Mouse (Mus musculus): ENCODE measurements around the gene Wnt8b. TPM values are rescaled to one million over a fixed set of nuclear protein-coding genes. Genes with fewer than 3 reads are reported as not detected.

The Wnt8b gene
- polyA plus RNA-seq, 1 experiment from 2014 or later, result 2.6 TPM

DNA sequence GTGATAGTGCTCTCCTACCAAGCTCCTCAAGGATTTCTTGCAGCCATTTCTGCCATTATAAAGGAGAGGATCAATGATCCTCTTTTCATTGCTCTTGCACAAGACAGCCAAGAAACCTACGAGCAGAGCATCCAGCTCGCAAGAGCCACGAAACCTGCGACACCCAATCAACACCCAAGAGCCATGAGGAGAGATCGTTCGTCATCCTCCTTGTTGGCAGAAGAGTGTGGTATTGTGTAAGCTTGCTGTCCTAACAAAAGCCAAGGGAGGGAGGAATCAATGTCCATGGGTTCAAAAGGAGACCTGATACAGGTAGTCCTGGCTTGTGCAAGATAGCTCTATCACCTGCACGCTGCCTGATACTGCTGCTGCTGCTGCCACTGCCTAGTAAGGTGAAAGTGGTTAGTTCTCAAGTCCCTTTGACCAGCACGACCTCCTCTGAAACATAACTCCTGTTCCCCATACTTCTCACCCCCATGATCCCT is 49.5 kb downstream of the Wnt8b start:
- Histone ChIP-seq H3K27ac (no peak overlapping the region), H3K9me3 (replicated peaks) (peaks cover 11% of the 10 kb centered on the region; the same call in 1 of the 2 replicates), H3K4me3 (replicated peaks) (no peak overlapping the region), H3K4me1 (peaks cover 8% of the 10 kb centered on the region), H3K27me3 (peaks cover 20% of the 10 kb centered on the region), H3K9ac (no peak overlapping the region), H3K36me3 (peaks cover 2% of the 10 kb centered on the region), H3K4me2 (no peak overlapping the region)
- ATAC-seq (replicated peaks; ENCODE audit: low FRiP score), result no peak
- 86% methylated on average over 8 of the region's 8 CpGs for WGBS

DNA sequence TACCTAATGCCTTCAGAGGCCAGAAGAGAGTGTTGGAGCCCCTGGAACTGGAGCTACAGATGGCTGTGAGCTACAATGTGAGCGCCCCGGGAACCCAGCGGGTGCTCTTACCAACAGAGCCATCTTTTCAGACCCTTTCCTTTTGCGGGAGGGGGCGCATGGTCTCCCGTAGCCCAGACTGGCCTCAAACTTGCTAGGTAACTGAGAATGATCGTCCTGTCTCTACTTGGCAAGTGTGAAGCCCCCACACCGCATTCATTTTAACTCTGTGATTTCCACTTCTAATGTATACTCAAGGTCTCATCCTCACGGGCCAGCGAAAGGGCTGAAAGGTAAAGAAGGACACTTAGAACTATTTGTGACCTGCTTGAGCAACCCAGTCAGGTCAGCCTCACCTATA is 51.1 kb downstream of the Wnt8b start:
- WGBS, result 70% methylated on average over 10 of the region's 10 CpGs
- ATAC-seq (replicated peaks; ENCODE audit: low FRiP score), result no peak
- H3K9me3 ChIP-seq (replicated peaks), result peaks cover 11% of the 10 kb centered on the region; the same call in 1 of the 2 replicates
- no peak overlapping the region for H3K9ac ChIP-seq
- no peak overlapping the region for H3K27ac ChIP-seq
- H3K4me2 ChIP-seq, result 0 out of 2 replicates have a peak overlapping the region, but pooled peaks have one; percentile 91
- H3K4me1 ChIP-seq, result peaks cover 8% of the 10 kb centered on the region
- no peak overlapping the region for H3K4me3 ChIP-seq (replicated peaks)
- peaks cover 19% of the 10 kb centered on the region for H3K36me3 ChIP-seq
- peaks cover 20% of the 10 kb centered on the region for H3K27me3 ChIP-seq

DNA sequence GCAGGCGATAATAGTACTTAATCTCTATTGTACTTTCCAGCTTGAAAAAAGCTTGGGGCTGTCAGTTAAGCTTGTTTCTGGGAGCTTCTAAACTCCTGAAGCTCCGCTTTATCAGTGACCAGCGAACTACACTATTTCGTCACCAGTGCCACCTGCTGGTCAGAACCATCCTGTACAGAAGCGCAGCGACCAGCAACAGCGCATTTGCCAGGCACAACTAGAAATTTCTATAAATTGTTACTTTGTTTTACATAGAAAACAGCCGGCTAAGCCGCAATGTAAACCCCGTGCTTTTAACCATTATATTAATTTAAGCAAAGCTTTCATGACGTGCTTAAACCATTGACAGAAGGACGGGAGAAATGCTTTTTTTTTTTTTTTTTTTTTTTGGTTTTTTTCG is 51.5 kb downstream of the Wnt8b start:
- H3K27ac ChIP-seq, result no peak overlapping the region
- peaks cover 11% of the 10 kb centered on the region; the same call in 1 of the 2 replicates for H3K9me3 ChIP-seq (replicated peaks)
- ATAC-seq (replicated peaks; ENCODE audit: low FRiP score), result no peak
- H3K36me3 ChIP-seq, result peaks cover 23% of the 10 kb centered on the region
- H3K27me3 ChIP-seq, result peaks cover 20% of the 10 kb centered on the region
- no peak overlapping the region for H3K9ac ChIP-seq
- peak overlapping the region; percentile 91 for H3K4me2 ChIP-seq
- H3K4me3 ChIP-seq (replicated peaks), result peak overlapping the region; percentile 57
- whole genome bisulfite sequencing, result 2% methylated on average over 13 of the region's 13 CpGs
- peaks cover 8% of the 10 kb centered on the region for H3K4me1 ChIP-seq

DNA sequence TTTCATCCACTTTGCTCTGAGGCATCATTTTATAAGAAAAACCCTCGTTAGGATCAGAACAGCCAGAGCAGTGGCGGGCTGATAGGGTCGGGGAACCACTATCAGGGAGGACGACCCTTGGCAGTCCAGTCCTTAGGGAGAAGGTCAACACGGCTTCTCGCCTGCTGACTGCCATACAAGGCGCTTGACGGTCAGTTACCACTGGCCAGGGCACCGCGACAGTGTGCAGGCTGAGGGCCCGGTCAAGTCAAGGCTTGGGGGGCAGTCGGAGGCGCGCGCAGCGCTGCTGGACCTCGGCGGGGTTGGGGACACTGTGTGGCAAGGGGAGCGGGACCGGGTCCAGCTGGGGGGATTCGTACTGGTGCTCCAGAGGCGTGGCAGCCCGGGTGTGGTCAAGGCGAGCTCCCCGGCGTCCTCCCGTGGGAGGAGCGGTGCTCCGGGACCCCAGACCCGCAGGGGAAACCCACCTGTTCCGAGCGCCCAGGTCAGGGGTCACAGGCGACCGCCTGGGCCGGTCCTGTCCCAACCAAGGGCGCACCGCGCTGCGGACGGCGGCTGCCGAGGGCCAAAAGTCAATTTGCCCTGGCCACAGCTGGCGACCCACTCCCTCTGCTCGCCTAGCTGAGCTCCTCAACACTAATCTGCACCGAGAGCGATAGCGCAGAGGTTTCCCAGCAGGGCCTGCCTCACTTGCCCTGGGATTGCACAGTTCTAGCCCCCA is 52.2 kb downstream of the Wnt8b start, which contains the start of gene Sec31b:
Gene Sec31b, minus strand, starts transcription at position 544 of the 721 bp plus-strand sequence.
- Histone ChIP-seq H3K36me3 (peaks cover 30% of the 10 kb centered on the region), H3K4me2 (peak within 1 kb of the TSS; percentile 91), H3K27ac (no peak within 1 kb of the TSS), H3K4me3 (replicated peaks) (peak within 1 kb of the TSS; percentile 57), H3K9me3 (replicated peaks) (peaks cover 7% of the 10 kb centered on the region; the same call in 1 of the 2 replicates), H3K27me3 (peaks cover 20% of the 10 kb centered on the region), H3K4me1 (peaks cover 13% of the 10 kb centered on the region), H3K9ac (peak within 1 kb of the TSS; percentile 54)
- ATAC-seq (replicated peaks; ENCODE audit: low FRiP score), result peak; percentile 66
- WGBS, result under 1% methylated on average over 47 of the region's 47 CpGs

DNA sequence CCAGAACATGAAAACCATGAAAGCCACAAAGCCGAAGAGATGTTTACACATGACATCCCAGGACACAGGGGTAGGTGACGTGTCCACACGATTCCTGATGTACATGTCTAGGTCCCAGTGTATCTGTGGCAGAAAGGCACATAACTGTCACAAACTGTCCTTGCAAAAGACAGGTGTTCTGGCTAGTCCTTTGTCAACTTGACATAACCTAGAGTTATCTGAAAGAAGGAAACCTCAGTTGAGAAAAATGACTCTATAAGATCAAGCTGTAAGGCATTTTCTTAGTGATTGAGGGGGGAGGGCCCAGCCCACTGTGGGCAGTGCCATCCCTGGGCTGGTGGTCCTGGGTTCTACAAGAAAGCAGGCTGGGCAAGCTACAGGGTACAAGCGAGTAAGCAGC is 59.5 kb downstream of the Wnt8b start, which contains the start of gene Gm20538:
Gene Gm20538, minus strand, starts transcription at position 101 of the 400 bp plus-strand sequence.
- H3K27me3 ChIP-seq, result 0 out of 2 replicates have a peak, but pooled peaks cover 1% of the 10 kb centered on the region
- WGBS, result 94% methylated on average over 4 of the region's 4 CpGs
- H3K9ac ChIP-seq, result no peak within 1 kb of the TSS
- H3K9me3 ChIP-seq (replicated peaks), result no peaks in the 10 kb centered on the region
- peaks cover 59% of the 10 kb centered on the region for H3K36me3 ChIP-seq
- H3K27ac ChIP-seq, result no peak within 1 kb of the TSS
- H3K4me2 ChIP-seq, result peak within 1 kb of the TSS; percentile 87
- no peak for ATAC-seq (replicated peaks; ENCODE audit: low FRiP score)
- H3K4me3 ChIP-seq (replicated peaks), result peak within 1 kb of the TSS; percentile 87; the same call in 1 of the 2 replicates
- peaks cover 25% of the 10 kb centered on the region for H3K4me1 ChIP-seq

DNA sequence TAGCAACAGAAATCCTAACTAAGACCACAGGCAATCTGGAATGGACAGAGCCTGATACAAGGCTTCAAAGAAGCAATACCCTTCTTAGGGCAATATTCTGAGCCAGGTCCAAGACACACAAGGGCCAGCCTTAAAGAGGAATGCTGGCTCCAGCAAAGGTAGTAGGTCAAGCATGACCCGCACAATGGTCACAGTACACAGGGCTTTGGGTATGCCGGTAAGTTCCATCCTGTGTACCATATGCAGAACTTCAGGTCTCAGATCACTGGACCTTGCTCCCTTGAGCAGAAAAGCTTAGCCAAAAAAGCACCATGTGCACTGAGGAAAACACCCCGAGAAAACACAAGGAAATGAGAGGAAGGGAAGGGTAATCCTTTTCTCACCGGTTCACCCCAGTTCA is 60.0 kb downstream of the Wnt8b start:
- Histone ChIP-seq H3K4me2 (peak overlapping the region; percentile 87), H3K9ac (no peak overlapping the region), H3K36me3 (peaks cover 53% of the 10 kb centered on the region), H3K4me3 (replicated peaks) (peak overlapping the region; percentile 87; the same call in 1 of the 2 replicates), H3K27ac (no peak overlapping the region), H3K27me3 (0 out of 2 replicates have a peak, but pooled peaks cover 7% of the 10 kb centered on the region), H3K9me3 (replicated peaks) (no peaks in the 10 kb centered on the region), H3K4me1 (peaks cover 25% of the 10 kb centered on the region)
- no peak for ATAC-seq (replicated peaks; ENCODE audit: low FRiP score)
- WGBS, result 86% methylated on average over 4 of the region's 4 CpGs

DNA sequence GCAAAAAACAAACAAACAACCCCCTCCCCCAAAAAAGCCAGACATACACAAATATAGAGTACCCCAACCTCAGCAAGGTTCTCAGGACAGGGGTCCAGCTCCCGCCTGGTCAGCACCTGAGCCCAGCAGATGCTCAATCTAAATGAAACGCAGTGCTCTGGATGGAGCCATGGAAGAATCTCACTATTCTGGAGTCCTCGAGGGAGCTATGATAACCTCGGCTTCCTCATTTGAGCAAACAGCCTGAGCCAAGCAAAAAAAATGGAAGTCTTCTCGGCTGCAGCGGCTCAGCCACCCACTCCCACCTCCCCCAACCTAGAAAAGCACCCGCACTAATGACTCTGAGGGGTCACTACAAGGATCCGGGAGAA is 61.2 kb downstream of the Wnt8b start:
- Histone ChIP-seq H3K9me3 (replicated peaks) (no peaks in the 10 kb centered on the region), H3K4me2 (peak overlapping the region; percentile 87), H3K4me1 (peaks cover 25% of the 10 kb centered on the region), H3K36me3 (peaks cover 42% of the 10 kb centered on the region), H3K9ac (peak overlapping the region; percentile 88), H3K27ac (peak overlapping the region; percentile 71), H3K4me3 (replicated peaks) (peak overlapping the region; percentile 87), H3K27me3 (0 out of 2 replicates have a peak, but pooled peaks cover 15% of the 10 kb centered on the region)
- peak; percentile 12; the same call in 1 of the 2 replicates for ATAC-seq (replicated peaks; ENCODE audit: low FRiP score)
- WGBS, result 2% methylated on average over 8 of the region's 8 CpGs

DNA sequence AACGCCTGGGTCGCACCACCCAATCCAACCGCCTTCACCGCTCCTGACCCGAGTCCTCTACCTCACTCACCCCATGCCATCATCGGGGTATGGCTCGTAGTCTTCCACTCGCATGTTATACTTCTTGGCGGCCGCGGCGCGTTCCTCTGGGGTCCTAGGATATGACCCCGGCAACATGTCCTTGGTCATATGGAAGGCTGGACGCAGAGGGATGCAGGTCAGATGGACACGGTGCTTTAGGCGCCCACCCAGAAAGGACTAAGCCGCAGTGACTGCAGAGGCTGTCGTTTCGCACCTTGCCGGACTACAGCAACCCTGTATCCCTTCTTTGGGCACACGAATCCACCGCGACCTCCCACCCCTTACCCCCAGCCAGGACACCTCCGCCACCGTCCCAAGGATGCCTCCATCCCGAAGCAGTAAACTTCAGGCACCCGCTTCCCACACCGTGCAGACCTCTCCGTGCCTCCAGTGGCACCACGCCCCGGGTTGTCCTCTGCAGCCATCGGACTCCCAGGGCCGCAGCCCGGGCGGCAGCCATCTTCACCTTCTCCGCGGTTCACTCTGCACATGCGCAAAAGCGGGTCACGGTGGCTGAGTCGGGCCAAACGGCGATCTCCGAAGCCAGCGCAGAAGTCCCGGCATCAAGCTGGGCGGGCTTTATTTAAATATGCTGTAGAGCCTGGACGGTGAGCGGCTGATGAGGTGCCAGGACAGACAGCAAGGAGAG is 61.8 kb downstream of the Wnt8b start, which contains the start of gene Ndufb8:
Gene Ndufb8, minus strand, starts transcription at position 580 of the 730 bp plus-strand sequence.
- peaks cover 25% of the 10 kb centered on the region for H3K4me1 ChIP-seq
- 0 out of 2 replicates have a peak, but pooled peaks cover 15% of the 10 kb centered on the region for H3K27me3 ChIP-seq
- H3K9me3 ChIP-seq (replicated peaks), result no peaks in the 10 kb centered on the region
- peak within 1 kb of the TSS; percentile 87 for H3K4me3 ChIP-seq (replicated peaks)
- H3K36me3 ChIP-seq, result peaks cover 36% of the 10 kb centered on the region
- peak within 1 kb of the TSS; percentile 71 for H3K27ac ChIP-seq
- H3K9ac ChIP-seq, result peak within 1 kb of the TSS; percentile 88
- H3K4me2 ChIP-seq, result peak within 1 kb of the TSS; percentile 87
- ATAC-seq (replicated peaks; ENCODE audit: low FRiP score), result peak; percentile 81
- under 1% methylated on average over 50 of the region's 50 CpGs for WGBS

DNA sequence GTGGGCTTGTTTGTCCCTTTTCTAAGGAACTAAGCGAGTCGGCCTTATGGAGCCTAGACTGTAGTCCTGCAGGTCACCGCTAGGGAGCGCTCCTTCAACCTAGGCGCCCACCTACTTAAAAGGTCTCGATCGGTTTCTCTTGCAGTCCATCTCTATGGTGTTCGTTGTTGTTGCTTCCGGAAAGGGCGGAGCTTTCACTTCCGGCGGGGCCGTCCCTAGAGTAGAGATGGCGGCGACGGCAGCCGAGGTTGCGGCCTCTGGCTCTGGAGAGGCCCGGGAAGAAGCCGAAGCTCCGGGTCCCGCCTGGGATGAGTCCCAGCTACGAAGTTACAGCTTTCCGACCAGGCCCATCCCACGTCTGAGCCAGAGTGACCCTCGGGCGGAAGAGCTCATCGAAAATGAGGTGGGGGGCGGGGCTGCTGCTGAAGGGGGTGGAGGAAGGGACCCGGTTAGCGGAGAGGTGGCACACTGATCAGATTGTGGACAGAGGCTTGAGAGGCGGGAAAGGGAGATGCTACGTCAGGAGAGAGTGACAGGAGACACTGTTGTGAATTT is 69.5 kb downstream of the Wnt8b start, which contains the start of gene Hif1an:
Gene Hif1an, plus strand, starts transcription at position 199 of the 555 bp plus-strand sequence.
- peaks cover 35% of the 10 kb centered on the region for H3K36me3 ChIP-seq
- H3K4me1 ChIP-seq, result peaks cover 16% of the 10 kb centered on the region
- H3K4me3 ChIP-seq (replicated peaks), result peak within 1 kb of the TSS; percentile 86
- H3K9me3 ChIP-seq (replicated peaks), result no peaks in the 10 kb centered on the region
- H3K27ac ChIP-seq, result peak within 1 kb of the TSS; percentile 87
- peak within 1 kb of the TSS; percentile 76 for H3K9ac ChIP-seq
- whole genome bisulfite sequencing, result under 1% methylated on average over 33 of the region's 33 CpGs
- ATAC-seq (replicated peaks; ENCODE audit: low FRiP score), result peak; percentile 97
- H3K27me3 ChIP-seq, result 0 out of 2 replicates have a peak, but pooled peaks cover 13% of the 10 kb centered on the region
- H3K4me2 ChIP-seq, result peak within 1 kb of the TSS; percentile 79

Data from kidney, embryonic 15.5 days (tissue).